Mouse (Mus musculus): ENCODE measurements around the gene 3110009E18Rik. TPM values are rescaled to one million over a fixed set of nuclear protein-coding genes. Genes with fewer than 3 reads are reported as not detected.

Gene 3110009E18Rik
- polyA plus RNA-seq, 1 experiment = 5.2 TPM

- H3K4me1 ChIP-seq (ENCODE audit: control insufficient read depth, insufficient read depth, low read length) = no peaks in the 10 kb centered on the region
- no peak overlapping the region for H3K4me3 ChIP-seq (ENCODE audit: insufficient read depth, low read length)
- no peak overlapping the region for H3K27ac ChIP-seq (ENCODE audit: insufficient read depth, low read length)
- TF ChIP-seq POLR2A (IDR thresholded peaks at IDR 0.05; ENCODE audit: extremely low read depth, insufficient read depth, low read length) (no peak), CTCF (IDR thresholded peaks at IDR 0.05; ENCODE audit: extremely low read depth, insufficient read depth, low read length) (no peak)
Measured at GRCm38 (mm10) chr1:120229723-120230471, 108.9 kb downstream of the 3110009E18Rik start.

- Histone ChIP-seq H3K4me3 (ENCODE audit: insufficient read depth, low read length) (no peak overlapping the region), H3K4me1 (ENCODE audit: control insufficient read depth, insufficient read depth, low read length) (no peaks in the 10 kb centered on the region), H3K27ac (ENCODE audit: insufficient read depth, low read length) (no peak overlapping the region)
- TF ChIP-seq POLR2A (IDR thresholded peaks at IDR 0.05; ENCODE audit: extremely low read depth, insufficient read depth, low read length) (no peak), CTCF (IDR thresholded peaks at IDR 0.05; ENCODE audit: extremely low read depth, insufficient read depth, low read length) (peak; percentile 76)
Measured at GRCm38 (mm10) chr1:120231334-120231733, 110.3 kb downstream of the 3110009E18Rik start.

GRCm38 (mm10) chr1:120232170-120232569 is 111.2 kb downstream of the 3110009E18Rik start:
- Histone ChIP-seq H3K4me1 (ENCODE audit: control insufficient read depth, insufficient read depth, low read length) (no peaks in the 10 kb centered on the region), H3K27ac (ENCODE audit: insufficient read depth, low read length) (no peak overlapping the region), H3K4me3 (ENCODE audit: insufficient read depth, low read length) (no peak overlapping the region)
- no peak for TF ChIP-seq CTCF (IDR thresholded peaks at IDR 0.05; ENCODE audit: extremely low read depth, insufficient read depth, low read length)
- TF ChIP-seq POLR2A (IDR thresholded peaks at IDR 0.05; ENCODE audit: extremely low read depth, insufficient read depth, low read length) = no peak

GRCm38 (mm10) chr1:120235631-120236215 is 114.7 kb downstream of the 3110009E18Rik start:
- H3K4me3 ChIP-seq (ENCODE audit: insufficient read depth, low read length) = no peak overlapping the region
- no peak for TF ChIP-seq POLR2A (IDR thresholded peaks at IDR 0.05; ENCODE audit: extremely low read depth, insufficient read depth, low read length)
- no peak for TF ChIP-seq CTCF (IDR thresholded peaks at IDR 0.05; ENCODE audit: extremely low read depth, insufficient read depth, low read length)
- H3K27ac ChIP-seq (ENCODE audit: insufficient read depth, low read length) = no peak overlapping the region
- no peaks in the 10 kb centered on the region for H3K4me1 ChIP-seq (ENCODE audit: control insufficient read depth, insufficient read depth, low read length)

GRCm38 (mm10) chr1:120236424-120236823 is 115.4 kb downstream of the 3110009E18Rik start:
- no peaks in the 10 kb centered on the region for H3K4me1 ChIP-seq (ENCODE audit: control insufficient read depth, insufficient read depth, low read length)
- H3K27ac ChIP-seq (ENCODE audit: insufficient read depth, low read length) = no peak overlapping the region
- TF ChIP-seq POLR2A (IDR thresholded peaks at IDR 0.05; ENCODE audit: extremely low read depth, insufficient read depth, low read length) (no peak), CTCF (IDR thresholded peaks at IDR 0.05; ENCODE audit: extremely low read depth, insufficient read depth, low read length) (no peak)
- no peak overlapping the region for H3K4me3 ChIP-seq (ENCODE audit: insufficient read depth, low read length)

- no peak overlapping the region for H3K4me3 ChIP-seq (ENCODE audit: insufficient read depth, low read length)
- H3K27ac ChIP-seq (ENCODE audit: insufficient read depth, low read length) = no peak overlapping the region
- H3K4me1 ChIP-seq (ENCODE audit: control insufficient read depth, insufficient read depth, low read length) = no peaks in the 10 kb centered on the region
- TF ChIP-seq POLR2A (IDR thresholded peaks at IDR 0.05; ENCODE audit: extremely low read depth, insufficient read depth, low read length) (no peak), CTCF (IDR thresholded peaks at IDR 0.05; ENCODE audit: extremely low read depth, insufficient read depth, low read length) (0 out of 2 replicates have a peak, but pooled peaks have one; percentile 0)
Measured at GRCm38 (mm10) chr1:120237068-120237467, 116.1 kb downstream of the 3110009E18Rik start.

Other genes with a start within 250 kb of the 3110009E18Rik start
- 6.2 and 6.8 TPM in 2 replicates for gene Tmem177, start 208.0 kb upstream of the 3110009E18Rik start, polyA plus RNA-seq (2012; rRNA removed)
- 0.13 and 0.40 TPM in 2 replicates for gene Cfap221, start 124.0 kb upstream of the 3110009E18Rik start, polyA plus RNA-seq (2012; rRNA removed)
- gene Sctr, start 114.3 kb upstream of the 3110009E18Rik start, polyA plus RNA-seq (2012; rRNA removed) = 0.73 and 0.76 TPM in 2 replicates
- 2.9 and 3.0 TPM in 2 replicates for gene Tmem37, start 47.1 kb upstream of the 3110009E18Rik start, polyA plus RNA-seq (2012; rRNA removed)
- 512 and 579 TPM in 2 replicates for gene Dbi, start 109 bp upstream of the 3110009E18Rik start, polyA plus RNA-seq (2012; rRNA removed)
- 10.1 and 11.5 TPM in 2 replicates for gene Steap3, start 151.5 kb downstream of the 3110009E18Rik start, polyA plus RNA-seq (2012; rRNA removed)
- gene C1ql2, start 219.4 kb downstream of the 3110009E18Rik start, polyA plus RNA-seq (2012; rRNA removed) = 2.7 and 11.9 TPM in 2 replicates

All from cortical plate, adult 2 months (tissue).